Mouse (Mus musculus): ENCODE data around the gene AU018091.
"Not testable (repeated sequence)": the region's sequence is repeated elsewhere in the genome, so short reads cannot be mapped to it uniquely, and the experiment has no call there.

AU018091 gene

DNA sequence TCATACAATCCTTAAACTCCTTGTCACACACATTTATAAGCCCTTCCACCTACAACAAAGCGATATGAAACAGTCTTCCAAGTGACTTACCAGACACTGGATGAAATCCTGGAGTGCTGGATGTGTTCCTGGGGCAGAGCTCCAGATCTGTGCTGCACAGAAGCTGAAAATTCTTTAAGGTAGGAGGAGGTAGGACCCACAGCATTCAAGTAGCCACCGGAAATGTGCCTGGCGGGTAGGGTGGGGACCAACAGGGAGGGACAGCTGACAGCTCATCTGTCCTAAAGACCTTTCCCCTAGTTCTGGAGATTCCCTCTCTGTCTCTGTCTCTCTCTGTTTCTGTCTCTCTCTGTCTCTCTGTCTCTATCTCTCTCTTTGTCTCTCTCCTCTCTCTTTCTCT lies at the start of gene AU018091:
TSS of gene AU018091 (minus strand) at position 279 of the 400 bp plus-strand sequence.
- no peak for DNase-seq

- DNase-seq, result no peak
Observed at GRCm38 (mm10) chr7:3217546-3218056, 48.6 kb upstream of the AU018091 start.

DNA sequence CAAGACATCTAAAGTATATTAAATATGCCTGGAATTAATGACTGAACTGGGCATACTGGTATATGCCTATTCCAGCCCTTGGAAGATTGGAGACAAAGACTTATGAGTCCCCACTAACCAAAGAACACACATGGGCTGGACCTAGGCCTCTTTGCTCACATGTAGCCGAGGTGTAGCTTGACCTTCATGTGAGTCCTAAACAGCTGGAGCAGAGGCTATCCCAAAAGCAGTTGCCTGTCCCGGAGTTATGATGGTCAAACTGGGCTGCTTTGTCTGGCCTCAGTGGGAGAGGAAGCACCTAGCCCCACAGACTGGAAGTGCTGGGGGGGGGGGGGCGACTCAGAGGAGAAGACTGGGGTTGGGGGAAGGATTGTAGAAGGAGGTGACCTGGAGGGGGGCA lies 47.3 kb upstream of the AU018091 start:
- no peak for DNase-seq

DNA sequence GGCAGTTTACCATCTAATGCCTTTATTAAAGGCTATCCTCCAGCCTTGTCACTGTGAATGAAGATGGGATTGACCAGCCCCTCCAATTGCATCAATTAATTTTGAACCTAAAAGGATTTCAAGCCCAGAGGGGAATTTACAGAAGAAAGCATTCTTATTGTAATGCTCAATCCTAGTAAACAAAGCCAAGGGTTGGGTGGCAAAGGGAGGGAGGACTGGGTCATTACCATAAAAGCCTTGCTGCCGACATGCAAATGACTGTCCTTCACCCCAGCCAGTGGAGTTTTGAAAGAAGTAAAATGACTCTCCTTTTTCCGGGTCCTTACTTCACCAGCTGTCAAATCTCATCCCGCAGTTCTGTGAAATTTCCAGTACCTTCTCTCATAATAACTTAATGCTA lies 44.6 kb upstream of the AU018091 start:
- DNase-seq, result no peak

- DNase-seq, result no peak
Observed at GRCm38 (mm10) chr7:3213156-3213555, 44.2 kb upstream of the AU018091 start.

- DNase-seq, result no peak
Observed at GRCm38 (mm10) chr7:3212002-3212790, 43.2 kb upstream of the AU018091 start.

- DNase-seq, result no peak
Observed at GRCm38 (mm10) chr7:3211518-3211917, 42.5 kb upstream of the AU018091 start.

DNA sequence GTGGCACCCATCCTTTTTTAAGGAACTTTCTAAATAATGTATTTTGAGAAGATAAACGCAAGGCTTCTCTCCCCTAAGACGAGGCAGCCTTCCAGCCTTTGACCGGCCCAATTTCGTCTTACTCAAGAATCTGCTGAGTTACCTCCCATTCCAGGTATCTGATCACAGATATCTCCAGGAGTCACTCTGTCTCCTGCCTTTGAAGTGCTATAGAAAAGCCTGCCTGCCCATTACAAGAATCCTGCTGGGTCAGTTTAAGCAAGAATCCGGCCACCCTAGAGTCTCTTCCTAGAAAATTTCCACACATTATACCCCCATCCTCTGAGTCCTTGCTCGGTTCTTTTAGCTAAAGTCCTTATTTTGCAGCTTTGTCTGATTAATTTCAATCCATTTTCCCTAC lies 41.6 kb upstream of the AU018091 start:
- no peak for DNase-seq

DNA sequence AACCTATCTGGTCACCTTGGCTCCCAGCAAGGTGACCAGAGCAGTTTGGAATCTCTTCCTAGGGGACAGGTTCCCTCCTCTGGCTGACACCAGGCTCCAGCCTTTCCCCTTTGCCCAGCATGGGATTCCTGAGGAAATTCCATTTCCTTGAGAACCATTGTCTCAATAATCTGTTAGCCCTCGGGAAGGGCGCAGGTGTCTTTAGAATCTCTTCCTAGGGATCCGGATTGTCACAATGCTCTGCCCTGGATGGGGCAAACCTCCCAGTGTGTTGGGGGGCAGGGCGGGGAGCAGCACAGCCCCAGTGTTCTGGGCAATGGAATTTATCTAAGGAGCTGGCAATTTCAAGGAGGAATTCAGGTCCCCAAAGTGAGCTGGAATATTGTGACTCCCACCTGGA lies 37.5 kb upstream of the AU018091 start:
- no peak for DNase-seq

DNA sequence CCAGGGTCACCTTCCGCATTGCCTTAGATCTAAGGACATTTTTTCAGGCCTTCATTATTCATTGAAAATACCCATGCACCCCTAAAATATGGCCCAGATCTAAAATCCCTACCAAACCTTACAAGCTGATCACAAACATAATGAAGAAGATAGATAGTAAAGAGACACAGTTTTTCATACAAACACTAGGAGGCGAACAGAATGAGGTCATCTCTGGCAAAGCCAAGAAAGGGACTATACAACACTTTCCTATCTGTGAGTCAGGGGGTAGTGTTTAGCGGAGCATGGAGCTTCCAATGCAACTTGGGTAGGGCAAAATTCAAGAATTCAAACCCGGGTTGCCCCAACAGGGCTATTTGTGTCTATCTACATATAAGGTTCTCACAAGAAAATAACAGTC lies 35.6 kb upstream of the AU018091 start:
- DNase-seq, result no peak

DNA sequence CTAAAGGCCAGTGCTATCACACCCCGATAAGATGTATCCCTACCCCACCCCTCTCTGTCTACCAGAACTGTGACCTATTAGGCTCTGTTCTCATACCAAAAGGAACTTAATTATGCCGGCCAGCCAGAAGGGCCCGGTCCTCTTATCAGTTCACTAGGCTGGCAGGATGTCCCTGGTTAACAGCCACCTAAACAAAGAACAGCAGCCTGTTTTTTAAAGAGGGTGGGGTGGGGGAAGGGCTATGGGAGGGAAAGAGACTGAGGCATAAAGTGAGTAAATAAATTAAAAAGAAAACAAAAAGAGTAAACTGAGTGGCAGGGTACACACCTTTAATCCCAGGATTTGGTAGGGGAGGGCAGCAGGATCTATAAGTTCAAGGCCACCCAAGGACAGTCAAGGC lies 34.9 kb upstream of the AU018091 start:
- DNase-seq, result no peak

GRCm38 (mm10) chr7:3201134-3201705 lies 32.2 kb upstream of the AU018091 start:
- no peak for DNase-seq

DNA sequence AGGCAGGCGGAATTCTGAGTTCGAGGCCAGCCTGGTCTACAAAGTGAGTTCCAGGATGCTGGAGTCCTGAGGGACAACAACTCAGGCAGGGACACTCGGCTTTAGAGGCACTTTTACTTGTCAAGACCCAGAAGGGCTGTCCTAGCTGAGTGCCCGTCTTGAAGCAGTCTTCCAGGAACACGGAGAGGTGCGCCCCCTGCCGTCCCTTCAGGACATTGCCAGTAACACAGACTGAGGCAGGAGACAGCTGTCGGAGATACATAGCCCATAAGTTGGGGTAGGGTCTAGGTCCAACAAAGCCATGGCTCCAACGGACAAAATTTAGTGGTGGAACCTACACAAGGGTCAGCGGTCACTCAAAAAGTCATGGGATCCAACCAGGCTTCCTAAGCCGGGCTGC lies 29.9 kb upstream of the AU018091 start:
- no peak for DNase-seq

- no peak for DNase-seq
Observed at GRCm38 (mm10) chr7:3195850-3196249, 26.8 kb upstream of the AU018091 start.

- no peak for DNase-seq
Observed at GRCm38 (mm10) chr7:3194531-3194930, 25.5 kb upstream of the AU018091 start.

- peak in 1 of 2 experiments; percentile 2 for DNase-seq
Observed at GRCm38 (mm10) chr7:3193905-3194304, 24.9 kb upstream of the AU018091 start.

DNA sequence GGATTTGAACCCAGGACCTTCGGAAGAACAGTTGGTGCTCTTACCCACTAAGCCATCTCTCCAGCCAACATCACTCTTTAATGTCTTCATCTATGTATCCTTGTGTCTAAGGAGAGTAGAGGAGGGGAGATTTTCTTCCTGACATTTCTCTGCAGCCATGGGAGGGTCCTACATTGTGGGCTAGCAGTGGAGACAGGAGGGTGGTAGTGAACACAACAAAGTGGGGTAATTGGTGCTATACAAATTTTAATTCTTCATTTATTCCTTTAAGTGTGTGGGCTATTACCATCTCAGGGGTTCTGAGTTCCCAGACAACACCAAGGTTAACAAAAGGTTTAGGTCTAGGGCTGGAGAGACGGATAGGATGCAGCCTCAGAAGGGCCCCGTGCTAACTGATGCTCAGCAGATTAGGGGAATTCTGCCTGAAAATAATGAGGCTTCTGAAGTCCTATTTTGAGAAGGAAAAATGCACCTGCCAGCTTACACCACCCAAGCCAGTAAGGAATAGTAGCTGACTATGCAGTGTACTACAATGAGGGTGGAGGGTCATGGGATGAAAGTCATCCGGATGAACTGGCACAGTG lies 24.1 kb upstream of the AU018091 start:
- DNase-seq, result no peak

DNA sequence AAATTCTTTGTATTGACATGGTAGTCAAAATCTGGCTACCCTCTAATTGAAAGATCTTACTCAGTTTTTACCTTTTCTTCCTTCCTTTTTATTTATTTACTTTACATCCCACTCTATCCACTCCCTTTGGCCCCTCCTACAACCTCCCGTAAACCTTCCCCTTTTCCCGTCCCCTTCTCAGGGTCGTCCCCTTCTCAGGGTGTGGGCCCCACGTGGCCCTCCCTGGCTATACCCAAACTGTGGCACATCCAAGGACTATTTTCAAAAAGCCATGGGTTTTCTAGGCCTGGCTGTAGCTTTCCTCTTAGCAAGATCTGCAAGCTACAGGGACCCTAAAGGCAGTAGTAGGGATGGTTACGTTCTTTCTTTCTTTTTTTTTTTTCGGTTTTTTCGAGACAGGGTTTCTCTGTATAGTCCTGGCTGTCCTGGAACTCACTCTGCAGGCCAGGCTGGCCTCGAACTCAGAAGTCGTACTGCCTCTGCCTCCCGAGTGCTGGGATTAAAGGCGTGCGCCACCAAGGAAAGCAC lies 23.0 kb upstream of the AU018091 start:
- no peak for DNase-seq

- not testable (repeated sequence) for DNase-seq
Observed at GRCm38 (mm10) chr7:3186726-3187125, 17.7 kb upstream of the AU018091 start.

GRCm38 (mm10) chr7:3186136-3186535 lies 17.1 kb upstream of the AU018091 start:
- no peak for DNase-seq

GRCm38 (mm10) chr7:3184394-3184793 lies 15.4 kb upstream of the AU018091 start:
- DNase-seq, result no peak

- not testable (repeated sequence) for DNase-seq
Observed at GRCm38 (mm10) chr7:3180958-3181357, 12.0 kb upstream of the AU018091 start.

DNA sequence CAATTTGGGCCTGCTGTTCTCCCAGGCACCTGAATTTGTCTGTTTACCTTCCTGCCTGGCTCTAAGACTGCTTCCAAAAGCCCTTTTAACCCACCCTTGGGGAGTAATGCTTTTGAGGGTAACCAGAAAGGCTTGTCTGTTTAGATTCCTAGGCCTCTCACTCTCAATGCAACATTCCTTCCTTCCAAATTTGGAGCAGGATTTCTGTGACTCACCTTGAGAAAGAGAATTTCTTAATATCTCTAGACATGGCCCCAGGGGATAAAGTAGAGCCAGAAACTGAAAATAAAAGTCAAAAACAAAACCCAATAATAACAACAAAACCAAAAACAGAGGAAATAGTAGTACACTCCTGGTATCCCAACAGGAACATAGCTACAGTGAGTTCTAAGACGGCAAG lies 707 bp downstream of the AU018091 start:
- DNase-seq, result no peak

GRCm38 (mm10) chr7:3166270-3166669 lies 2.7 kb downstream of the AU018091 start:
- no peak for DNase-seq
